Mouse (Mus musculus): Measurements from ENCODE around the gene Hoxc5. TPM values are rescaled to one million over a fixed set of nuclear protein-coding genes. Genes with fewer than 3 reads are reported as not detected.

Hoxc5 gene
- not detected in 2 replicates for total RNA-seq (2015)
- not detected in 2 replicates for total RNA-seq (2017)

GRCm38 (mm10) chr15:102967312-102967510 lies at the start of gene Hoxc5:
Hoxc5 (plus strand) TSS chr15:102967443.
- no peak for ATAC-seq (ENCODE audit: poor library complexity, severe bottlenecking)

- no peak for ATAC-seq (ENCODE audit: poor library complexity, severe bottlenecking)
Measured at GRCm38 (mm10) chr15:102917972-102918572, 49.2 kb upstream of the Hoxc5 start.

DNA sequence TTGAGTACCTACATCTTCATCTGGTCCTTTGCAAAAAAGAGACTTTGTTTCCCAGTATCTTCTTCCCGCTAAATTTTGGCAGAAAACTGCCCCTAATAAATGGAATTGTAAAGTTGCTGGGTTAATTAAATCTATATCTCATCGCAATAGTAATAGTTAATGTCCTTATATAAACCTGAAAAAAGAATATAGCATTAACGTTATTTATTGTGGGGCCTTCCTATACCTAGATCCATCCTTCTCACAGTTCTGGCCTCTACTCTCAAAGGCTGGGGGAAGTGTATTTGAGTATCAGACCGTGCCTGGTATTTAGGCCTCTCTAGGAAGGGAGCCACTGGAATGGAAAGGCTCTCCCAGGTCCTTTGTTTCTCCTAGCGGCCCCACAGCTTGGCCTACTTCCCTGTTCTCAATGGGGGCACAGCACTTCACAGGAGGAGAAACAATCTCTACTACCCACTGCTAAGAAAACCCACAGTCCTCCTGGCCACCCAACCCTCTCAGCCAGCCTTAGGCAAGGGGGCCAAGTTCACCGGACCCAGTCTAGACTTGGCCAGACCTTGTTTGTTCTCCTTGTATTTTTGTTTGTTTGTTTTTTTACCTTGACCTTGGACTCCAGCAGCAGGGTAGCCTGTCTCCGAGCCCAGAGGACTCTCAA lies 48.5 kb upstream of the Hoxc5 start:
- ATAC-seq (ENCODE audit: poor library complexity, severe bottlenecking) = no peak

DNA sequence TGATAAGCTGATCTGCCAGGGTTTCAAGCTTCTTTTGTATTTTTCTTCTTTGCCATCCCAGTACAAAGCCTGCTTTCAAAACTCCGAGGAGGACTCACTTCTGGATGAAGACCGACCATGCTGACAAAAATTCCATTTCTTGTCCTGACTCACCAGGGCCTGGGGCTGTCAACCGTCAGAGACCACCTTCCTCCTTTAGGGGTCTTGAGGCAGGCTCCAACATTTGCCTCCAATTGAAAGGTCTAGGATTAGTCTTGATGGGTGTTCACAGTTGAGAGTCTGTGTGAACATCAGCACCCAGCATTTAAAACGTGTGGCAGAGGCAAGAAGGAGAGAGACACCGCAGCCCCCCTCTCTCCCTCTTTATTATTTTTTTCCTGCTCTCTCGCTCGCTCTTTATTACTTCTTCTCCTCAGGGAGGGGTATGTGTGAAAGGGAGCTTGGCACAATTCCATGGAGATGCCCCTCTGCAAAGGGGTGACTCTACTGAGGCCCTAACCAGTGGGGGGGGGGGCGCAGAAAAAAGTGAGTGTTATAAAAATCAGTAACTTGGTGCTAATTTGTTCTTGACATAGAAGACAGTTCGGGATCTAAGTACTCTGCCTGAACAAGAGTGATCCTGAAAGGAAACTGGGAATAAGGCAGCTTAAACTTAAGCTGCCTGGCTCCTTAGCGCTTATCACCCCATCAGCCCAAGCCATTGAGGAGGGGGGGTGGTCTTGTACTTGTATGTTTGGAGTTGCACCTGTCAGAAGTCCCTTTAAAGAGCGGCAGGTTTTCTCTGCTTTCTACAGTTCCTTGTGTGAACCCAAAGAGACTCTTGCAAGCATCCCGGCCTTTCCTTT lies 47.7 kb upstream of the Hoxc5 start:
- ATAC-seq (ENCODE audit: poor library complexity, severe bottlenecking) = no peak

DNA sequence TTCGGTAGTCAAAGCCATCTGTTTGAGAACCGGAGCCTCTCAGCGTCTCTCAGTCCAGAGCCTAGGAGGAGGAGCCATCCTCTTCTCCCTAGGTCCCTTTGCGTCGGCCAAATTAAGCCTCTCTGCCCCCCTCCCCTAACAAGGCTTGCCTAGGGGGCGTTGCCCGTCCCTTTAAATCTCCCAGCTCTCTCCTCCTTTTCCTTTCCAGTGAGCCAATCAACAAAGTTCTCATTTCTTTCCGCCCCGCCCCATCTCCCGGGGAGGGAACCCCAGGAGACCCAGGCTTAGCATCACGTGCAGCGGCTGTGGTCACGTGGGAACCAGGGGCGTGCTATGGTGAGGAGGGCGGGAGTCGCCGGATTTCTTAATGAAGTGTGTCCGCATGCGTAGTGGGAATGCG lies 46.6 kb upstream of the Hoxc5 start:
- ATAC-seq (ENCODE audit: poor library complexity, severe bottlenecking) = no peak

DNA sequence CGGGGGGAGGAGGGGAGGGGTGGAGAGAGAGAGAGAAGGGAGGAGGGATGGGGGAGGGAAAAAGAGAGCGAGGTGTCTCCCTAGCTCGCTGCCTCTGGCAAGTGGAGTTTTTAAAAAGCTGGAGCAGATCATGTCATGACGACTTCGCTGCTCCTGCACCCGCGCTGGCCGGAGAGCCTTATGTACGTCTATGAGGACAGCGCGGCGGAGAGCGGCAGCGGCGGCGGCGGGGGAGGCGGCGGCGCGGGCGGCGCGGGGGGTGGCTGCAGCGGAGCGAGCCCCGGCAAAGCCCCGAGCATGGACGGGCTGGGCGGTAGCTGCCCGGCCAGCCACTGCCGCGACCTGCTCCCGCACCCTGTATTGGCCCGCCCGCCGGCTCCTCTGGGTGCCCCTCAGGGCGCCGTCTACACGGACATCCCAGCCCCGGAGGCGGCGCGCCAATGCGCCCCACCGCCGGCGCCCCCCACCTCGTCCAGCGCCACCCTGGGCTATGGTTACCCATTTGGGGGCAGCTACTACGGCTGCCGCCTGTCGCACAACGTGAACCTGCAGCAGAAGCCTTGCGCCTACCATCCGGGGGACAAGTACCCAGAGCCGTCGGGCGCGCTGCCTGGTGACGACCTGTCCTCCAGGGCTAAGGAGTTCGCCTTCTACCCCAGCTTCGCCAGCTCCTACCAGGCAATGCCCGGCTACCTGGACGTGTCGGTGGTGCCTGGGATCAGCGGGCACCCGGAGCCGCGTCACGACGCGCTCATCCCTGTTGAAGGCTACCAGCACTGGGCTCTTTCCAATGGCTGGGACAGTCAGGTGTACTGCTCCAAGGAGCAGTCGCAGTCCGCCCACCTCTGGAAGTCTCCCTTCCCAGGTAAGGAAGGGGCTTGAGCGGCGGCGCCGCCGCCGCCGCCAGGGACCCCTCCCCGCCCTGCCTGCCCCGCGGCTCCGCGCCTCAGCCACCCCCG lies 45.9 kb upstream of the Hoxc5 start, which contains the start of gene Hoxc13:
Hoxc13 (plus strand) TSS at position 51 of the 959 bp plus-strand sequence.
- no peak for ATAC-seq (ENCODE audit: poor library complexity, severe bottlenecking)

DNA sequence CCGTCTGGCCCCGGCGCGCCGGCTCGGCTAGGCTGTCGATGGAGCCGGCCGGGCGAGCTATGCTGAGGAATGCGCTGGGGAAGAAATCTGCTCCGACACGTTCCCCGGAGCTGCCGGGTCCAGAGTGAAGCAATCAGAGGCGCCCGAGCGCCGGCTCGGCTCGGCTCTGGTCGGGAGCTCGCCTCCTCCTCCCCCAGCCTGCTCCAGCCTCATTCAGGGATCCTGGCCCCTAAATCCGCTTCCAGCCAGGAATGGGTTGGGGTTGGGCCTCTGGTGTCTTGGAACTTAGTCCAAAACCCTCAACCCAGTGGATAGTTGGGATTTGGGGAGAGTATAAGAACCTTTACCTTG lies 45.3 kb upstream of the Hoxc5 start:
- ATAC-seq (ENCODE audit: poor library complexity, severe bottlenecking) = no peak

GRCm38 (mm10) chr15:102922636-102923500 lies 44.4 kb upstream of the Hoxc5 start:
- ATAC-seq (ENCODE audit: poor library complexity, severe bottlenecking) = no peak

DNA sequence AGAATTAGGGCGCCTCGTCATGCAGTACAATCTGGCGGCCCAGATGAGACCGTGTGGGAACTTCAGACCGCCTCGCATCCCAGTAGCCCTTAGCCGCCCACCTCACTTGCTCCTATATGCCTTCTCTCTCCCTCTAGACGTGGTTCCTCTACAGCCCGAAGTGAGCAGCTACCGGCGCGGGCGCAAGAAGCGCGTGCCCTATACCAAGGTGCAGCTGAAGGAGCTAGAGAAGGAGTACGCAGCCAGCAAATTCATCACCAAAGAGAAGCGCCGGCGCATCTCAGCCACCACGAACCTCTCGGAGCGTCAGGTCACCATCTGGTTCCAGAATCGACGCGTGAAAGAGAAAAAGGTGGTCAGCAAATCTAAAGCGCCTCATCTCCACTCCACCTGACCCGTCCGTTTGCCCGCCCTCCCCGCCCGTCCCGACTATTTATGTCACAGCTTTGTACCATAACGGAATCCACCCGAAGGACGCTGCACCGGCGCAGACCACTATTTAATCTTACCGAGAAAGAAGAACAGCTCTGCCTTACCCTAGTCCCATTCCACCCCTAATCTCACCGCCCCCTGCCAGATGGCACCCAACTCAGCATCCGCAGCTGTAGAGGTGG lies 40.1 kb upstream of the Hoxc5 start:
- ATAC-seq (ENCODE audit: poor library complexity, severe bottlenecking) = no peak

DNA sequence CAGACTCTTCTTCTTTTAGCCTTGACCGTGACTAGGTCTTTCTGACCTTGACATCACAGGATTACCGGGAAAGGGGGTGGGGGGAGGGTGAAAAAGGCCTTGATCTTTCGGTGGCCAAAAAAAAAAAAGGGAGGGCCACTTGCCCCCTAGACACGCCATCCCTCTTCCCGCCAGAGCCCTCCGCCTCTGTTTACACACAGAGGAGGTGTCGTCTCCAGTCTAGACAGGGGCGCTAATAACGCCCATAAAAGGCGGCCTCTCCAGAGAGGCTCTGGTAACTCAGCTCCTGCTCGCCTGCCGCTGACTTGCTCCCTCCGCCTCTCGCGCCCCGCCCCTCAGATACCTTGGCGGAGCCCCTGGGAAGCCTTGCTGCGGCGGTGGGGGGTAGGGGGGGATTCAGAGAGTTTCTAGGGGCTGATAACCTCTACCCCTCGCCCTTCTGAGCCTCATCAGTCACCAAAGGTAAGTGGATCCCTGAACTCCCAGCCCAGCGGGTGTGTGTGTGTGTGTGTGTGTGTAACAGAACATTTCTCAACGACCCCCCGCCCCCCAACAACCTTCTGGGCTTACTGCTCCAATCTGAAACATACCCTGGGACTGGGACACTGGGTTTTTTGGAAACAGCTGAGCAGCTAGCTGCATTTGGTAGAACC lies 35.4 kb upstream of the Hoxc5 start:
- no peak for ATAC-seq (ENCODE audit: poor library complexity, severe bottlenecking)

DNA sequence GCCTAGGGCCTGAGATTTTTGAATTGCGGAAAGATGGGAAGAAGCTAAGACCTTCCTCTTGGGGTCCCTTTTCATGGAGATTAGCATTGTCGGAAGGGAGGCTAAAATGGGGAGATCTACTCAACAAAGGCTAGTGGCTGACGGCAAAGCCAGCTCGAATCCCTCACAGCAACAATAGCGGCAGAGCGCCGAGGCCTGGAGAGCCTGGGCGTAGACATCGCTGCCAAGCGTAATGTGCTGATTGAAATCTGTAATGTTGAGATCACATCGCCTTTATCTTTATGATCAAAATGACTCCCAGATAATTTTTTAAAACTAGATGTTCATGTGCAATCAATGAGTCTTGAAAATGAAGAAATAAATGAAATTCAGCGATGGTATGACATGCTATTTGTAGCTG lies 32.8 kb upstream of the Hoxc5 start:
- ATAC-seq (ENCODE audit: poor library complexity, severe bottlenecking) = no peak

DNA sequence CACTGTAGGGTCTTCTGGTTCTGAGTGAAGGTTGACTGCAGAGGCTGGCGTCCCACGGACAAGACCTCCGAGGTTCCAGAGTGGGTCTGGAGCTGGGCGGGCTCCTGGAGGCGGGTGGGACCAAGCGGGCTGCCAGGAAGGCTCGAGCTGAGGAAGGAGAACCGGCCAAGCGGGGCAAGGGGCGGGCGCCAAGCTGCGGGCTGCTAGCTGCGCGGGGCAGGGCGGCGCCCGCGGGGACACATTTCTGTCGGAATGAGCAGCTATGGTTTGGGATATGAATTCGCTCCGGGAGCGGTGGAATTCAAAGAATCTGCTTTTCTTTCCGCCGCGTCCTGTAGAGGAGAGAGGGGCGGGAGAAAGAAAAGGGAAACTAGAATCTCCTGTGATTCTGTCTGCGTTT lies 32.3 kb upstream of the Hoxc5 start:
- ATAC-seq (ENCODE audit: poor library complexity, severe bottlenecking) = no peak

DNA sequence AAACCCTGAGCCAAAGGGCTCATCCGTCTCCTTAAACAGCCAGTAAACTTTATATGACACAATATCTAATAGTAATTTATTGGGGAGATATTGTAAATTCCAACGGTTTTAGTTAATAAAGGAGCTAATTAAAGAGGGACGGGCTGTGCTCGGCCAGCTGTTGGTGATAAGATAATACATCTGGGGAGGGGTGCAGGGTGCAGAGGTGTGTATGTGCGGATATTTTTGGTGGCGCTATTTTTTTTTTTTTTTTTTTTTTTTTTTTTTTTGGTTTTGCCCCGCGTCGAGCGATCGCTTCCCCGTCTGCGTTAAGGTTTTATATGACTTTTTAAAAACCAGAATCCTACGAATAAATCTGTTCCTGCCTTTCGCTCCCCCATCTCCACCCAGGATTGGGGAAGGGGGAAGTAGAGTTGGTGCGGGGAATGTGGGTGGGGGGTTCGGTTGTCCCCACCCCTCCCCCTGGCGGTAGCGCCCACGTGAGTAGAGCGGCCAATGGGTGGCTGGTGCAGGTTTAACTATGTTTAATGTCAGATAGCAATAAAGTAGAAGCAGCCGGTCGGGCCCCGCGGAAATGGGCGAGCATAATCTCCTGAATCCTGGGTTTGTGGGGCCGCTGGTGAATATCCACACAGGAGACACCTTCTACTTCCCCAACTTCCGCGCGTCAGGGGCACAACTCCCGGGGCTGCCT lies 30.8 kb upstream of the Hoxc5 start, which contains the start of gene Hoxc12:
Hoxc12 (plus strand) TSS at position 479 of the 694 bp plus-strand sequence.
- no peak for ATAC-seq (ENCODE audit: poor library complexity, severe bottlenecking)

DNA sequence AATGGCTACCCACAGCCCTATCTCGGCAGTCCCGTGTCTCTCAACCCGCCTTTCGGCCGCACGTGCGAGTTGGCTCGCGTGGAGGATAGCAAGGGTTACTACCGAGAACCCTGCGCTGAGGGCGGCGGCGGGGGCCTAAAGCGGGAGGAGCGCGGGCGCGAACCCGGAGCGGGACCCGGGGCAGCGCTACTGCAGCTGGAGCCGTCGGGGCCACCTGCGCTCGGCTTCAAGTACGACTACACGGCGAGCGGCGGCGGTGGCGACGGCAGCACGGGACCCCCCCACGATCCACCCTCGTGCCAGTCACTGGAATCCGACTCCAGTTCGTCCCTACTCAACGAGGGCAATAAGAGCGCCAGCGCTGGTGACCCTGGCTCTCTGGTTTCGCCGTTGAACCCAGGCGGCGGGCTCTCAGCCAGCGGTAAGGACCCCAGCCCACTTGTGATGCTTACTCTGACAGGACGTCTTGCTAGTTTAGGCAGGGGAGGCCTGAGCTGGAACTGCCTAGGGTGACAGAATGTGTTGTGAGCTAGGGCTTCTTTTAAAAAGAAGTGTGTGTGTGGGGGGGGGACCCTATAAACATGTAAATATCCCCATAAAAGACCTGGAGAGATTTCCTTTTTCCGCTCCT lies 30.1 kb upstream of the Hoxc5 start:
- no peak for ATAC-seq (ENCODE audit: poor library complexity, severe bottlenecking)

- ATAC-seq (ENCODE audit: poor library complexity, severe bottlenecking) = no peak
Measured at GRCm38 (mm10) chr15:102939256-102940155, 27.7 kb upstream of the Hoxc5 start.

DNA sequence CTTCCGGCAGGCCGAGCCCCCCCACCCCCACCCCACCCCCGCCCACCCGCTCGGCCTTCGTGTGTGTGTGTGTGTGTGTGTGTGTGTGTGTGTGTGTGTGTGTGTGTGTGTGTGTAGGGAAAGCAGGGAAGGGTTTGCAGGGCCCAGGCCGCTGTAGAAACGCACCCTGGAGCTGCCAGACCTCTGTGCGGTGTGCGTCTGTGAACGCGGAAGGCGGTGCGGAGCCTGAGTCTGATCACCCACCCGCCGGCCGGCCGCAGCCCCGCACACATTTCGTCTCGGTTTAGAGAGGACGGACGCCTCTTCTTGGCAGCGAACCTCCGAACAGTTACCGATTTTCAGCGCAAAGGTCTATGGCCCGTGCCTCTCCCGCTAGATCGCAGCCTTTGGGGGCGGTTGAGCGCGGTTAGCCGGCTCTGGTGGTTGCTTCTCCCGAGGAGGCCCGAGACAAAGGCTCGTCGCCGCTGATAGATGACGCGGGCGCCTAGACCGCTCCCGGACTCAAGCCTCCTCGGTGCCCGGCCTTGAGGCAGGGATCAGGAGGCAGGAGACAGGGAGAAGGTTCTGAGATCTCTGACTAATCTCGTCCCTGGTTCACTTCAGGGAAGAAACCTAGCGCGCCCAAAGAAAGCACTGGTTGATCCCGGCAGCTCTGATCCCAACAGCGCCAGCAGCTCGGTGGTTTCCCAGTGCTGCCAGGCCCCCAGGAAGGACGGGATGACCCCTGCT lies 24.3 kb upstream of the Hoxc5 start:
- ATAC-seq (ENCODE audit: poor library complexity, severe bottlenecking) = no peak

DNA sequence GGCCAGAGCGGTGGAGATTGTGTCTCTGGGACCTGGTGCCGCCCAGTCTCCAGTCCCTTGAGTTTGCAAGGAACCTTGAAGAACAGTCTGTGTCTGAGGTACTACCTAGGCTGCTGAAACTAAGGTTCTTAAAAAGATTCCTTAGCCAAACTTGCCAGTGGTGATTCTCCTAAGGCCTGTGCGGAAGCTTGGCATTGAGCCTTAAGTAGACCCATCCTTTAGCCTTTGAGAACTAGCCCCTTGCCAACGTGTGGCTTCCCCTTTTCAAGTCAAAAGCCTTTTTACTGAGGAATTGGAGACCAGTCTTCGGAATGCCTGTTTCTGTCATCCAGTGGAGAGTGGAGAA lies 23.8 kb upstream of the Hoxc5 start:
- no peak for ATAC-seq (ENCODE audit: poor library complexity, severe bottlenecking)
